Mouse (Mus musculus) testis, adult 2 months (tissue): Measurements from ENCODE around the gene Itgb1.

Experiments used
- CTCF ChIP-seq: fragments of 200-500 bp; IDR thresholded peaks from 2 replicates; pipeline ENCODE4 v1.5.1; 2012; ENCODE audit warnings: low read depth, mild to moderate bottlenecking, inconsistent platforms, low read length, moderate library complexity; ENCODE audit not compliant: control insufficient read depth, insufficient read depth, insufficient replicate concordance
- POLR2A ChIP-seq: fragments of 200-500 bp; IDR thresholded peaks from 2 replicates; pipeline ENCODE4 v1.6.1; 2012; ENCODE audit warnings: low read depth, mild to moderate bottlenecking, inconsistent platforms, low read length, moderate library complexity; ENCODE audit not compliant: control insufficient read depth

DNA sequence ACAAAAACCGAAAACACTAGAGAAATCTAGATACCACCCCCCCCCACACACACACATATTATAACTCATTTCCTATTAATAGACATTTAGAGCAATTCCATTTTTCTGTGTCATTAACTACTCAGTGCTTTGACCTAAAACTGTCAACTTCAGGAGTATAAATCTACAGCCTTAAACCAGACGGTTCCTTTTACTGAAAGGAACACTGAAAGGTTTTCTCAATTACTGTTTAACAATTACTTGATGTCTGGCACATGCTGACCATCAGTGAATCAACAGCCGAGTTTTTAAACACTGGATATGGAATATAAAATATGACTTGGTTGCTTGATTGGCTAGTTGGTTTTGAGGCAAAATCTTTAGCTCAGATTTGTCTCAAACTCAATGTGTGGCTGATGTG, 23.3 kb upstream of the Itgb1 start:
- TF ChIP-seq CTCF: no peak
- no peak for TF ChIP-seq POLR2A
